Mouse (Mus musculus) liver, embryonic 15.5 days (tissue): Measurements from ENCODE around the gene Slc11a1. TPM values are rescaled to one million over a fixed set of nuclear protein-coding genes. Genes with fewer than 3 reads are reported as not detected.
"Not testable (repeated sequence)": the region's sequence is repeated elsewhere in the genome, so short reads cannot be mapped to it uniquely, and the experiment has no call there.

ENCODE experiments used
- ATAC-seq: fragments of 200-750 bp; cut with Nextera tagmentation; 2 replicates; pipeline ENCODE4 v1.8.0; 2017; ENCODE audit warnings: moderate number of reproducible peaks, mild to moderate bottlenecking, moderate library complexity; ENCODE audit not compliant: insufficient read depth
- H3K27ac ChIP-seq: fragments of 300-500 bp; sonication (generic); replicated peaks from 2 replicates; pipeline ENCODE4 v1.5.1; 2015; ENCODE audit warnings: mild to moderate bottlenecking, inconsistent platforms
- H3K27me3 ChIP-seq: fragments of 300-500 bp; sonication (generic); 2 replicates; pipeline ENCODE4 v1.6.1; 2015; ENCODE audit warnings: mild to moderate bottlenecking, inconsistent platforms
- H3K36me3 ChIP-seq: fragments of 300-500 bp; sonication (generic); replicated peaks from 2 replicates; pipeline ENCODE4 v1.6.1; 2015; ENCODE audit warnings: moderate library complexity, mild to moderate bottlenecking, inconsistent platforms
- H3K4me1 ChIP-seq: fragments of 300-500 bp; sonication (generic); replicated peaks from 2 replicates; pipeline ENCODE4 v1.6.1; 2015; ENCODE audit warnings: inconsistent platforms
- H3K4me2 ChIP-seq: fragments of 300-500 bp; sonication (generic); 2 replicates; pipeline ENCODE4 v1.6.1; 2015; ENCODE audit warnings: moderate library complexity, mild to moderate bottlenecking, inconsistent platforms
- H3K4me3 ChIP-seq: fragments of 300-500 bp; sonication (generic); replicated peaks from 2 replicates; pipeline ENCODE4 v1.5.1; 2015; ENCODE audit warnings: mild to moderate bottlenecking, inconsistent platforms
- H3K9ac ChIP-seq: fragments of 300-500 bp; sonication (generic); 2 replicates; pipeline ENCODE4 v1.6.1; 2015; ENCODE audit warnings: moderate library complexity, mild to moderate bottlenecking, inconsistent platforms
- H3K9me3 ChIP-seq: fragments of 300-500 bp; sonication (generic); replicated peaks from 2 replicates; pipeline ENCODE4 v1.6.1; 2016; ENCODE audit warnings: inconsistent platforms
- WGBS: fragments of 180-500 bp; shearing (Covaris S2); methylation state at CpG from one replicate; pipeline ENCODE4 v1.1.7; 2015; ENCODE audit warnings: mixed read lengths; ENCODE audit not compliant: insufficient replicate concordance; 5-methylcytosine and 5-hydroxymethylcytosine counted together
- polyA plus RNA-seq: library from polyadenylated mRNA; unstranded; fragments of >200 nt; fragmentation: Nextera tagmentation; extraction: Ambion mirVana; gene quantifications from 2 replicates; pipeline ENCODE4 v1.2.1, GENCODE M21; 2015

Slc11a1 gene
- polyA plus RNA-seq, 1 experiment from 2014 or later, result 14.0 TPM

- Histone ChIP-seq H3K27ac (no peak overlapping the region), H3K9me3 (no peaks in the 10 kb centered on the region), H3K9ac (no peak overlapping the region), H3K4me3 (no peak overlapping the region), H3K27me3 (peaks cover 5% of the 10 kb centered on the region; the same call in 1 of the 2 replicates), H3K4me2 (no peak overlapping the region), H3K4me1 (peaks cover 10% of the 10 kb centered on the region), H3K36me3 (no peaks in the 10 kb centered on the region)
- WGBS, result 70% methylated on average over 4 of the region's 4 CpGs
- no peak for ATAC-seq
These were observed 36.4 kb upstream of the Slc11a1 start for GRCm38 (mm10) chr1:74338626-74339025.

GRCm38 (mm10) chr1:74339917-74340316 is 35.1 kb upstream of the Slc11a1 start:
- Histone ChIP-seq H3K4me1 (peaks cover 10% of the 10 kb centered on the region), H3K36me3 (no peaks in the 10 kb centered on the region), H3K4me2 (no peak overlapping the region), H3K4me3 (no peak overlapping the region), H3K27ac (no peak overlapping the region), H3K27me3 (no peaks in the 10 kb centered on the region), H3K9ac (no peak overlapping the region), H3K9me3 (no peaks in the 10 kb centered on the region)
- ATAC-seq, result no peak
- WGBS, result 84% methylated on average over 9 of the region's 9 CpGs

DNA sequence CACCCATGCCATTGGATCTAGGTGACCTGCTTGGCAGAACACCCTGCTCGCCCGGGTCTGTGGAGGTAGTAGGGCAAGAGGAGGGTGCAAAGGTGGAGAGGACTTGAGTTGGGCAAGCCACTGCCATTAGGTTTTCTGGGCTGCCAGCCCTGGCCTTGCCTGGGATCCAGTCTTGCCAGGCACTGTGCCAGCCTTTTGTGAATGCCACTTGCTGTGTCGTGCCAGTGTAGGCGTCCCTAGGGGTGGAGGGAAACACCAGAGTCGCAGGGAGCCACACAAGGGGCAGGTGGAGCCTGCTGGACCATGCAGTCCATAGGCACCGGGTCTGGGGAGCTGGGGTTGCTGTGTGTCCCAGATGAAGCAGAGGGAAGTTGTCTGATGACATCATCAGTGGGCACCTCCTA is 34.6 kb upstream of the Slc11a1 start:
- peaks cover 10% of the 10 kb centered on the region for H3K4me1 ChIP-seq
- H3K9ac ChIP-seq, result no peak overlapping the region
- no peaks in the 10 kb centered on the region for H3K27me3 ChIP-seq
- H3K9me3 ChIP-seq, result no peaks in the 10 kb centered on the region
- H3K36me3 ChIP-seq, result no peaks in the 10 kb centered on the region
- 79% methylated on average over 6 of the region's 6 CpGs for WGBS
- no peak for ATAC-seq
- no peak overlapping the region for H3K4me3 ChIP-seq
- no peak overlapping the region for H3K4me2 ChIP-seq
- H3K27ac ChIP-seq, result no peak overlapping the region

GRCm38 (mm10) chr1:74340992-74341391 is 34.0 kb upstream of the Slc11a1 start:
- not testable (repeated sequence) for H3K4me3 ChIP-seq, H3K4me1 ChIP-seq, H3K36me3 ChIP-seq, ATAC-seq, H3K9me3 ChIP-seq, H3K27me3 ChIP-seq, H3K4me2 ChIP-seq, H3K27ac ChIP-seq, H3K9ac ChIP-seq
- 87% methylated on average over 4 of the region's 4 CpGs for WGBS

GRCm38 (mm10) chr1:74341898-74342297 is 33.1 kb upstream of the Slc11a1 start:
- no peak for ATAC-seq
- no peaks in the 10 kb centered on the region for H3K36me3 ChIP-seq
- H3K27me3 ChIP-seq, result no peaks in the 10 kb centered on the region
- H3K9ac ChIP-seq, result no peak overlapping the region
- H3K9me3 ChIP-seq, result no peaks in the 10 kb centered on the region
- 64% methylated on average over 7 of the region's 7 CpGs for WGBS
- H3K4me2 ChIP-seq, result no peak overlapping the region
- no peak overlapping the region for H3K27ac ChIP-seq
- peaks cover 10% of the 10 kb centered on the region for H3K4me1 ChIP-seq
- H3K4me3 ChIP-seq, result no peak overlapping the region

- H3K36me3 ChIP-seq, result no peaks in the 10 kb centered on the region
- H3K4me3 ChIP-seq, result no peak overlapping the region
- no peak for ATAC-seq
- H3K4me2 ChIP-seq, result no peak overlapping the region
- no peaks in the 10 kb centered on the region for H3K9me3 ChIP-seq
- H3K27me3 ChIP-seq, result no peaks in the 10 kb centered on the region
- no peak overlapping the region for H3K9ac ChIP-seq
- 71% methylated on average over 1 of the region's 1 CpGs for WGBS
- H3K27ac ChIP-seq, result no peak overlapping the region
- peaks cover 10% of the 10 kb centered on the region for H3K4me1 ChIP-seq
These were observed 32.7 kb upstream of the Slc11a1 start for GRCm38 (mm10) chr1:74342308-74342707.

DNA sequence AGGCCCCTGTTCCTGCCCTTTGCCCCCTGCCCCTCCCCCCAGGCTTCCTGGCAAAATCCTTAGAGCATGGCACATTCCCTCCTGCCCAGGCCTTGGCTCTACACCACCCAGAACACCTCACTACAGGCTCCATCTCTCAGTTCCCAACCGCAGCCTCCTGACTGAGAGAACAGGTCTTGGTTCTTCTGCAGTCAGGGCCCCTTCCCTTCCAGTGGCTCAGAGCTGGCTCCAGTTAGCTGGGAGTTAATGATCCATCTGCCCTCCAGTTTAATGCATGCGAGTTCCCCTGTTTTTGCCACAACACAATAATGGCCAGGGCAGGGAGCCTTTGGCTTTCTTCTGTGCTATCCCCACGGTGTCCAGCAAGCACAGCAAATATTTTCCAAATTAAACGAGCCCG is 31.8 kb upstream of the Slc11a1 start:
- Histone ChIP-seq H3K36me3 (no peaks in the 10 kb centered on the region), H3K4me3 (no peak overlapping the region), H3K4me2 (no peak overlapping the region), H3K9ac (no peak overlapping the region), H3K27ac (no peak overlapping the region), H3K4me1 (peaks cover 10% of the 10 kb centered on the region), H3K9me3 (no peaks in the 10 kb centered on the region), H3K27me3 (no peaks in the 10 kb centered on the region)
- WGBS, result 61% methylated on average over 5 of the region's 5 CpGs
- no peak for ATAC-seq

GRCm38 (mm10) chr1:74344163-74344916 is 30.7 kb upstream of the Slc11a1 start:
- 67% methylated on average over 11 of the region's 11 CpGs for WGBS
- H3K4me3 ChIP-seq, result no peak overlapping the region
- no peak overlapping the region for H3K4me2 ChIP-seq
- H3K27ac ChIP-seq, result no peak overlapping the region
- no peak for ATAC-seq
- H3K9me3 ChIP-seq, result no peaks in the 10 kb centered on the region
- H3K4me1 ChIP-seq, result peaks cover 10% of the 10 kb centered on the region
- H3K36me3 ChIP-seq, result no peaks in the 10 kb centered on the region
- H3K27me3 ChIP-seq, result no peaks in the 10 kb centered on the region
- H3K9ac ChIP-seq, result no peak overlapping the region

DNA sequence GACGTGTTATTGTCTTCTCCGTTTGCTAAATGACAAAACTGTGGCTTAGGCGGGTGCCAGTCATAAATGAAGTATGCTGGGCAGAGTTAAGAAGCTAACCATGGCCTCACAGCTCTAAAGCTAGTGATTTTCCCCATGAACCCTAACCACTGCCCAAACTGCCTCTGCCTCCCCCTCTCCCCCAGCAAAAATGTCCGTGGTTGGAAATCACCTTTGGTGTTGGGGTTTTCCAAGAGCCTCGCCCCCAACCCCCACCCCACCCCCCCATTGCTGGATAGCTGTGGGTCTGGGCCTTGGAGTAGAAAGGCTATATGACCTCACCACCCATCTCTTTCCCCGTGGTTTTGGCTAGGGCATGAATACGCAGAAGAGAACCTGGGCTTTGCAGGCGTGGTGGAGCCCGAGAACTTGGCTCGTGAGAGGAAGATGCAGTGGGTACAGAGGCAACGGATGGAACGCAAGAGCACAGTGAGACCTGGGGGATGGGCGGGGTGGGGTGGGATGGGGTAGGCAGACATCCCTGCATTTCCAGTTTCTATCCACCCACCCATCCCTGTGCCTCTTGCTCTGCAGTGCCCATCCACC is 23.7 kb upstream of the Slc11a1 start:
- Histone ChIP-seq H3K4me2 (no peak overlapping the region), H3K9me3 (no peaks in the 10 kb centered on the region), H3K27ac (no peak overlapping the region), H3K4me1 (no peaks in the 10 kb centered on the region), H3K9ac (no peak overlapping the region), H3K36me3 (no peaks in the 10 kb centered on the region), H3K27me3 (no peaks in the 10 kb centered on the region), H3K4me3 (no peak overlapping the region)
- WGBS, result 64% methylated on average over 13 of the region's 13 CpGs
- ATAC-seq, result no peak

- no peak overlapping the region for H3K4me3 ChIP-seq
- H3K9ac ChIP-seq, result no peak overlapping the region
- 59% methylated on average over 5 of the region's 5 CpGs for WGBS
- no peak for ATAC-seq
- no peak overlapping the region for H3K27ac ChIP-seq
- H3K9me3 ChIP-seq, result no peaks in the 10 kb centered on the region
- no peaks in the 10 kb centered on the region for H3K27me3 ChIP-seq
- no peak overlapping the region for H3K4me2 ChIP-seq
- no peaks in the 10 kb centered on the region for H3K36me3 ChIP-seq
- no peaks in the 10 kb centered on the region for H3K4me1 ChIP-seq
These were observed 22.4 kb upstream of the Slc11a1 start for GRCm38 (mm10) chr1:74352532-74353096.

DNA sequence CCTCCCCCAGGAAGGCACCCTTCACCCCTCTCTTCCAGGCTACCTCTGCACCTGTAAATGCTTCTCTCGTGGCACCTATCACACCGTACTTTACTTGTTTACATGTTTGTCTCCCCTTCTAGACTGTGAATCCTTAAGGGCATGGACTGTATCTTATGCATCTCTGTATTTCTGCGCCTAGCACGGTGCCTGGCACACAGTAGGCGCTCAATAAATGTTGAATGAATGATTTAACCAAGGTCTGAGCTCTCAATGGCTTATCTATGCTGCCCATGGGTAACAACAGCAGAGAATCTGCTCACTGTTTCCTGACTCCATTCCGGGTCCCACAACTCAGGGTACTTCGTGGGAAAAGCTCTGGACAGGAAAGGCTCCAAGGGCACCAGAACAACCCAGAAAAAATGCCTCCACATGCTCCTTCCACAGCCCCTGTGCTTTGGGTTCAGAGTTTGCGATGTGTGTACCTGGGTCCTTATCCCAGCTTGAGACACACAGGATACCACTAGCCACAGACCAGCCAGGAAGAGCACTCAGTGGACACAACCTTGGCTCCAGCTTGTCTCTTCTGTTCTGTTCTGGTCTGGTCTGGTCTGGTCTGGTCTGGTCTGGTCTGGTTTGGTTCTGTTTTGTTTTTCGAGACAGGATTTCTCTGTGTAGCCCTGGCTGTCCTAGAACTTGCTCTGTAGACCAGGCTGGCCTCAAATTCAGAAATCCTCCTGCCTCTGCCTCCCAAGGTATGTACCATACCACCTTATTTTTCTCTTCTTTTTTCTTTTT is 21.4 kb upstream of the Slc11a1 start:
- H3K4me1 ChIP-seq, result no peaks in the 10 kb centered on the region
- no peak for ATAC-seq
- H3K4me2 ChIP-seq, result no peak overlapping the region
- no peak overlapping the region for H3K4me3 ChIP-seq
- H3K27ac ChIP-seq, result no peak overlapping the region
- no peaks in the 10 kb centered on the region for H3K9me3 ChIP-seq
- H3K27me3 ChIP-seq, result no peaks in the 10 kb centered on the region
- WGBS, result 63% methylated on average over 9 of the region's 9 CpGs
- no peak overlapping the region for H3K9ac ChIP-seq
- no peaks in the 10 kb centered on the region for H3K36me3 ChIP-seq
